ENCODE assay signal across 22 mouse cellular contexts in genomic region chr6:33464862-33465261, GRCm38 (mm10).
DNase-seq lines count a peak whose midpoint lies in the region; ATAC-seq lines count a peak whose summit lies in the region.
"Had no signal": no experiment of that assay in that cellular context is flagged by ENCODE, and none has a peak within 500 bp of the region (broad histone marks: within the 10 kb centered on the region; RNA-seq: fewer than 3 reads in every experiment).

No protein-coding gene starts in this region.

- ATAC-seq in hindbrain, embryonic 13.5 days (ENCODE audit: low FRiP score), result no peak
- peak; percentile 68 for ATAC-seq in midbrain, embryonic 13.5 days
- ATAC-seq in midbrain, embryonic 11.5 days (ENCODE audit: low FRiP score), result no peak
- peak; percentile 50 for ATAC-seq in forebrain, embryonic 14.5 days
- 0 out of 2 replicates have a peak, but pooled peaks have one; percentile 3 for ATAC-seq in midbrain, embryonic 16.5 days
- ATAC-seq: intestine, postnatal 0 days had no signal

- H3K9ac ChIP-seq in hindbrain, embryonic 13.5 days, result no peak overlapping the region
- no peak overlapping the region for H3K9ac ChIP-seq in midbrain, embryonic 13.5 days (replicated peaks)
- no peak overlapping the region for H3K9ac ChIP-seq in midbrain, embryonic 11.5 days (ENCODE audit: low read length)
- H3K9ac ChIP-seq in forebrain, embryonic 14.5 days (ENCODE audit: low read length), result no peak overlapping the region
- H3K9ac ChIP-seq in midbrain, embryonic 16.5 days (ENCODE audit: low read depth, low read length), result no peak overlapping the region
- H3K9ac ChIP-seq: lung, embryonic 15.5 days had no signal

- H3K9me3 ChIP-seq in hindbrain, embryonic 13.5 days, result no peaks in the 10 kb centered on the region
- no peaks in the 10 kb centered on the region for H3K9me3 ChIP-seq in hindbrain, embryonic 10.5 days
- H3K9me3 ChIP-seq in midbrain, embryonic 13.5 days, result no peaks in the 10 kb centered on the region
- no peaks in the 10 kb centered on the region for H3K9me3 ChIP-seq in midbrain, embryonic 11.5 days (ENCODE audit: control insufficient read depth, low read length)
- no peaks in the 10 kb centered on the region for H3K9me3 ChIP-seq in forebrain, embryonic 14.5 days (replicated peaks; ENCODE audit: control insufficient read depth, low read length)
- H3K9me3 ChIP-seq in midbrain, embryonic 16.5 days (replicated peaks; ENCODE audit: control insufficient read depth, low read length, poor library complexity, severe bottlenecking), result no peaks in the 10 kb centered on the region
- H3K9me3 ChIP-seq: lung, embryonic 15.5 days had no signal

- DNase-seq in hindbrain, embryonic 10.5 days (ENCODE audit: low spot score), result no peak
- DNase-seq in midbrain, embryonic 11.5 days (ENCODE audit: low spot score, missing footprints), result no peak
- DNase-seq in forebrain, embryonic 14.5 days (ENCODE audit: low spot score), result peak; percentile 25
- no peak for DNase-seq in MN1 (ENCODE audit: low spot score)
- DNase-seq: adrenal gland, postnatal 14 days; cerebellum, adult 11 months; cerebellum, adult 9-10 months; gastrocnemius, postnatal 14 days; heart, postnatal 14 days; kidney, adult 9 months; kidney, postnatal 10 days; layer of hippocampus, postnatal 36 days; left cerebral cortex, postnatal 4 days; right cerebral cortex, adult 18-20 months; thymus, adult 2 months; thymus, postnatal 36 days had no signal

- no peaks in the 10 kb centered on the region for H3K27me3 ChIP-seq in hindbrain, embryonic 13.5 days
- no peaks in the 10 kb centered on the region for H3K27me3 ChIP-seq in hindbrain, embryonic 10.5 days (ENCODE audit: insufficient read depth, poor library complexity, severe bottlenecking)
- no peaks in the 10 kb centered on the region for H3K27me3 ChIP-seq in midbrain, embryonic 13.5 days
- no peaks in the 10 kb centered on the region for H3K27me3 ChIP-seq in midbrain, embryonic 11.5 days (ENCODE audit: control insufficient read depth, insufficient read depth, low read length)
- no peaks in the 10 kb centered on the region for H3K27me3 ChIP-seq in forebrain, embryonic 14.5 days (replicated peaks; ENCODE audit: control insufficient read depth, insufficient read depth, low read length)
- no peaks in the 10 kb centered on the region for H3K27me3 ChIP-seq in midbrain, embryonic 16.5 days (ENCODE audit: control insufficient read depth, insufficient read depth, low read depth, low read length)
- H3K27me3 ChIP-seq: lung, embryonic 15.5 days had no signal

- WGBS in hindbrain, embryonic 13.5 days, result 60% methylated on average over 3 of the region's 3 CpGs
- 88% methylated on average over 3 of the region's 3 CpGs for WGBS in hindbrain, embryonic 10.5 days
- WGBS in midbrain, embryonic 13.5 days, result 54% methylated on average over 3 of the region's 3 CpGs
- 86% methylated on average over 3 of the region's 3 CpGs for WGBS in midbrain, embryonic 11.5 days
- 29% methylated on average over 3 of the region's 3 CpGs for WGBS in forebrain, embryonic 14.5 days
- 43% methylated on average over 3 of the region's 3 CpGs for WGBS in midbrain, embryonic 16.5 days

- no peak overlapping the region for H3K4me3 ChIP-seq in hindbrain, embryonic 13.5 days
- H3K4me3 ChIP-seq in hindbrain, embryonic 10.5 days, result no peak overlapping the region
- no peak overlapping the region for H3K4me3 ChIP-seq in midbrain, embryonic 13.5 days (replicated peaks)
- H3K4me3 ChIP-seq in midbrain, embryonic 11.5 days (ENCODE audit: low read depth, low read length), result no peak overlapping the region
- no peak overlapping the region for H3K4me3 ChIP-seq in forebrain, embryonic 14.5 days (ENCODE audit: low read depth, low read length)
- H3K4me3 ChIP-seq in midbrain, embryonic 16.5 days (ENCODE audit: low read depth, low read length), result no peak overlapping the region
- H3K4me3 ChIP-seq: erythroblast, embryonic 14.5 days; lung, embryonic 15.5 days had no signal

- H3K27ac ChIP-seq in hindbrain, embryonic 13.5 days, result peak overlapping the region; percentile 67
- H3K27ac ChIP-seq in hindbrain, embryonic 10.5 days, result no peak overlapping the region
- peak overlapping the region; percentile 52 for H3K27ac ChIP-seq in midbrain, embryonic 13.5 days
- H3K27ac ChIP-seq in midbrain, embryonic 11.5 days (ENCODE audit: low read depth, low read length), result no peak overlapping the region
- peak overlapping the region; percentile 45; the same call in 1 of the 2 replicates for H3K27ac ChIP-seq in forebrain, embryonic 14.5 days (ENCODE audit: low read depth, low read length)
- H3K27ac ChIP-seq in midbrain, embryonic 16.5 days (ENCODE audit: low read length), result no peak overlapping the region
- H3K27ac ChIP-seq: lung, embryonic 15.5 days had no signal

- H3K4me2 ChIP-seq in hindbrain, embryonic 13.5 days, result no peak overlapping the region
- no peak overlapping the region for H3K4me2 ChIP-seq in midbrain, embryonic 13.5 days (replicated peaks)
- H3K4me2 ChIP-seq in midbrain, embryonic 11.5 days, result no peak overlapping the region
- H3K4me2 ChIP-seq in forebrain, embryonic 14.5 days (ENCODE audit: low read length), result no peak overlapping the region
- H3K4me2 ChIP-seq in midbrain, embryonic 16.5 days (ENCODE audit: low read length), result no peak overlapping the region
- H3K4me2 ChIP-seq: lung, embryonic 15.5 days had no signal

- peaks cover 11% of the 10 kb centered on the region; the same call in 1 of the 2 replicates for H3K4me1 ChIP-seq in hindbrain, embryonic 13.5 days (replicated peaks)
- H3K4me1 ChIP-seq in hindbrain, embryonic 10.5 days (replicated peaks), result no peaks in the 10 kb centered on the region
- peaks cover 15% of the 10 kb centered on the region for H3K4me1 ChIP-seq in midbrain, embryonic 13.5 days (replicated peaks)
- peaks cover 4% of the 10 kb centered on the region for H3K4me1 ChIP-seq in midbrain, embryonic 11.5 days (ENCODE audit: control insufficient read depth, insufficient read depth, low read length)
- peaks cover 5% of the 10 kb centered on the region; the same call in 1 of the 2 replicates for H3K4me1 ChIP-seq in forebrain, embryonic 14.5 days (ENCODE audit: control insufficient read depth, insufficient read depth, low read length)
- peaks cover 7% of the 10 kb centered on the region for H3K4me1 ChIP-seq in midbrain, embryonic 16.5 days (ENCODE audit: control insufficient read depth, insufficient read depth, low read length)
- H3K4me1 ChIP-seq: lung, embryonic 15.5 days had no signal

- H3K36me3 ChIP-seq in hindbrain, embryonic 13.5 days, result no peaks in the 10 kb centered on the region
- no peaks in the 10 kb centered on the region for H3K36me3 ChIP-seq in hindbrain, embryonic 10.5 days
- no peaks in the 10 kb centered on the region for H3K36me3 ChIP-seq in midbrain, embryonic 13.5 days
- no peaks in the 10 kb centered on the region for H3K36me3 ChIP-seq in midbrain, embryonic 11.5 days (ENCODE audit: control insufficient read depth, insufficient read depth, low read length)
- no peaks in the 10 kb centered on the region for H3K36me3 ChIP-seq in forebrain, embryonic 14.5 days (ENCODE audit: control insufficient read depth, insufficient read depth, low read length)
- H3K36me3 ChIP-seq in midbrain, embryonic 16.5 days (ENCODE audit: control insufficient read depth, insufficient read depth, low read length), result no peaks in the 10 kb centered on the region
- H3K36me3 ChIP-seq: lung, embryonic 15.5 days had no signal

Comparison
In these comparisons a context has a peak if more than half of its experiments do, and no peak if none do; other contexts are left out.
1. ATAC-seq: peak in midbrain, embryonic 13.5 days (single experiment), forebrain, embryonic 14.5 days (single experiment) and midbrain, embryonic 16.5 days (single experiment); none in hindbrain, embryonic 13.5 days (single experiment) and midbrain, embryonic 11.5 days (single experiment).
2. H3K27ac ChIP-seq: peak in hindbrain, embryonic 13.5 days (single experiment), midbrain, embryonic 13.5 days (single experiment) and forebrain, embryonic 14.5 days (single experiment); none in hindbrain, embryonic 10.5 days (single experiment), midbrain, embryonic 11.5 days (single experiment) and midbrain, embryonic 16.5 days (single experiment).